Mouse (Mus musculus) urinary bladder, adult 2 months (tissue): ENCODE data around the gene Hcn1. TPM values are rescaled to one million over a fixed set of nuclear protein-coding genes. Genes with fewer than 3 reads are reported as not detected.

Experiments
- DNase-seq: peaks from one replicate; pipeline ENCODE4 v3.0.0; 2022; ENCODE audit warnings: low spot score
- polyA plus RNA-seq: library from polyadenylated mRNA; depleted of rRNA; stranded (reverse); fragments of >200 nt; gene quantifications from 2 replicates; pipeline ENCODE4 v1.2.3, GENCODE M21; 2012

Gene Hcn1
- polyA plus RNA-seq, 1 experiment, result 6.9 TPM

- DNase-seq, result no peak
These were observed 424.4 kb downstream of the Hcn1 start for GRCm38 (mm10) chr13:118026510-118026909.

DNA sequence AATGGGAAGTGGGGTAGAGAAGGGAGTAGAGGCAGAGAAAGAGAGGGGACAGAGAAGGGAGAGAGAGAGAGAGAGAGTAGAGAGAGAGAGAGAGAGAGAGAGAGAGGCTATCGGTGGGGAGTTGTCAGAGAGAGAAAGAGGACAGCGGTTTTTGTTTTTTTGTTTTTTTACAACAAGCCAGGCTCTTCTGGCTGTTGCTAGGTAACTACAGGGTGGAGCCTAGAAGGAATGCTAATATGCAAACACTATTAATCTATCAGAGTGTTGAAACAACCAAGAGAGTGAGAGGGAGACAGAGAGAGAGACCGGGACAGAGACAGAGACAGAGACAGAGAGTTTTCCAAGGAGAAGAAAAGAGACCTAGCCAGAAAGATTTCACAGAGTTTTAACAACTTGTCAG lies 425.7 kb downstream of the Hcn1 start:
- no peak for DNase-seq

- no peak for DNase-seq
These were observed 426.5 kb downstream of the Hcn1 start for GRCm38 (mm10) chr13:118028662-118029061.

DNA sequence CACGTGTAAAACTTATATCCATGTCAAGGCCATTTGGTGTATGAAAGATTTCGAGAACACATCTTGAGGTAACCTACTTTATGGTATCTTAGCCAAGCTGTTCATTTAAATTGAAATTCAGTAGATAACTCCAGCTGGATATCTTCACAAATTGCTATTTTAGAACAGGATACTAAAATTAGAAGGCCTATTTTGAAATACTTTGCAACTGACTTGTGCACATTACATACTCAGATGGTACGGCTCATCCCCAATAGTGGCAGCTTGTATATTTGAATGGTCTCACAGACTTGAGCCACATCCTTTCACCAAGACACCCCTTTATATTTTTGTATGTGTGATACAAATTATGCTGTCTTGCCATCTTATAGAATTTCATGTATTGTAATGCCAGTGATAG lies 427.5 kb downstream of the Hcn1 start:
- no peak for DNase-seq

DNA sequence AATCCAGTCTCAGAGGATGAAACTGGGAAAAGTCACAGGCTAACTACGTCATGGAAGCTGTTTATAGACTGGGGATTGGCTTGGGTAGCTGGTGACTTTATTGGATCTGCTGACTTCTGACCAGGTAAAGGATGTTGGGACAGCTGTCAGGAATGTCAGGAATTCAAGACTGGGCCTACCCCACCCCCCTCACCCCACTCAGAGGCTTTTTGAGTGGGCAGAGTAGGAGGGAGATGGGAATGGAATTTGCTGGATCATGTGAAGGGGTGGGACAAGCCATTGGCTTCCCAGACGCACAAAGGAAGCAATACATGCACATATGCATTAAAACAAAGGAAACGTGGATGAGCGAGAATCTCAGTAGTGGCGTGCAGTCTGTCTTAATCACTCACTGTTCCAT lies 433.5 kb downstream of the Hcn1 start:
- DNase-seq, result no peak
